Mouse (Mus musculus): ENCODE measurements around the gene Zcchc7. TPM values are rescaled to one million over a fixed set of nuclear protein-coding genes. Genes with fewer than 3 reads are reported as not detected.

The Zcchc7 gene
- polyA plus RNA-seq, 1 experiment from 2014 or later, result 38.8 TPM

DNA sequence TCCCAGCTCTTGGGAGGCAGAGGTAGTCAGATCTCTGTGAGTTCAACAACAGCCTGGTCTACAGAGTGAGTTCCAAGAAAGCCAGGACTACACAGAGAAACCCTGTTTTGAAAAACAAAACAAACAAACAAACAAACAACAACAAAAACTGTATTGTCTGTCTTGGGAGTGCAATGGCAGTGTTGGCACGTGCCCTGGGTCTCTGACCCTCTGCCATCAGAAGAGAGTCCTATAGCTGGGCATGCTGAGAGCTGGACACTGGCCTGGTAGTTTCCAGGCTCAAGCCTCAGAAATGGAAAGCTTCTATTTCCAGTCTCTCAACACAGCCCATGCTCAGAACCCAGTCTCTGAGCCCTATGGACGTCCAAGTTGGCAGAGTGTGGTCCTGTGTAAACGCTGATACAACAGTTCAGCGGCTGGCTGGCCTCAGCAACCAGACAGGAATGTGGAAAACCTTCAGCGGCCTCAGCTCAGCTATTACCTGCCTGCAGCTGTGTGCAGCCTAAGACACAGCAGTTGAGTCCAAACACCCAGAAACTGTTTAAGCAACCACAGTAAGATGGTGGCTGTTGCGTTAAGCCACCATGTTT, 220.4 kb downstream of the Zcchc7 start:
- no peak overlapping the region for H3K4me2 ChIP-seq (ENCODE audit: low read depth, low read length)
- 60% methylated on average over 6 of the region's 6 CpGs for WGBS
- H3K9ac ChIP-seq (ENCODE audit: low read length), result no peak overlapping the region
- no peaks in the 10 kb centered on the region for H3K4me1 ChIP-seq (ENCODE audit: control insufficient read depth, insufficient read depth, low read length)
- peaks cover 3% of the 10 kb centered on the region; the same call in 1 of the 2 replicates for H3K9me3 ChIP-seq (replicated peaks; ENCODE audit: control insufficient read depth, low read length)
- no peak for ATAC-seq (ENCODE audit: insufficient read depth, low FRiP score)
- no peaks in the 10 kb centered on the region for H3K36me3 ChIP-seq (ENCODE audit: control insufficient read depth, insufficient read depth, low read length)
- H3K27ac ChIP-seq (ENCODE audit: low read length), result no peak overlapping the region
- H3K4me3 ChIP-seq (replicated peaks; ENCODE audit: low read length), result no peak overlapping the region
- no peaks in the 10 kb centered on the region for H3K27me3 ChIP-seq (ENCODE audit: control insufficient read depth, insufficient read depth, low read length)

DNA sequence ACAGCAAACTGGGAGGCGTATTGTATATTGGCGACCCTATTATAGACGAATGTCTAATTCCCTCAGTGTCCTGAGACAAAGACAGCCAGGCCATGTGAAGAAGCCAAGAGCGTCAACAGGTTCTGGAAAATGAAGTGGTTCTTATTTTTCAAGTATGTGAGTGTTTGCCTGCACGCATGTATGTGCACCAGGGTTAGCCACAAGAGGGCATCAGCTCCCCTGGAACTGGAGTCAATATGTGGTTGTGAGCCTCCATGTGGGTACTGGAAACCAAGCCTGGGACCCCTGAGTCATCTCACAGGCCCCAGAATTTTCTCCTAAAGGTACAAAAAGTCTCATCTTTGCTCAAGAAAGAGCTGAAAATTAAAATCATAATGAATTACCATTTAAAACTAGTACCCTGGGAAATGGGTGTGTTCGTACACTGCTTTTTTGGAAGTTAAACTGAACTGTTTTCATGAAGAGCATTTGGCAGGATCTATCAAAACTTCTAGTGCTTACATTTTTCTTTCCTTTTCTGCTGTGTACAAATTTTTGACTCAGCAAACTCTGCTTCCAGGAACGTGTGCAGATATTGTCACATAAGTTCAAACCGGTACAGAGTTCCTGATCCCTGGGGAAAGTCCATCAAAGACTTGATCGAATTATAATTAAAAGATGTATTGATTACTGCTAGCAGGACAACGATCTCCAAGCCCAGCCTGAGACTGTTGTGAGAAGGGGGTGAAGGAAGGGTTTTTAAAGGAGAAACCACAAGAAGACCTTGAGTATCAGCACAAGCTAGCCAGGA, 221.4 kb downstream of the Zcchc7 start:
- ATAC-seq (ENCODE audit: insufficient read depth, low FRiP score), result no peak
- no peak overlapping the region for H3K27ac ChIP-seq (ENCODE audit: low read length)
- H3K9ac ChIP-seq (ENCODE audit: low read length), result no peak overlapping the region
- no peak overlapping the region for H3K4me2 ChIP-seq (ENCODE audit: low read depth, low read length)
- no peaks in the 10 kb centered on the region for H3K36me3 ChIP-seq (ENCODE audit: control insufficient read depth, insufficient read depth, low read length)
- H3K4me1 ChIP-seq (ENCODE audit: control insufficient read depth, insufficient read depth, low read length), result peaks cover 6% of the 10 kb centered on the region; the same call in 1 of the 2 replicates
- peaks cover 3% of the 10 kb centered on the region; the same call in 1 of the 2 replicates for H3K9me3 ChIP-seq (replicated peaks; ENCODE audit: control insufficient read depth, low read length)
- 88% methylated on average over 10 of the region's 10 CpGs for WGBS
- H3K4me3 ChIP-seq (replicated peaks; ENCODE audit: low read length), result no peak overlapping the region
- H3K27me3 ChIP-seq (ENCODE audit: control insufficient read depth, insufficient read depth, low read length), result no peaks in the 10 kb centered on the region

DNA sequence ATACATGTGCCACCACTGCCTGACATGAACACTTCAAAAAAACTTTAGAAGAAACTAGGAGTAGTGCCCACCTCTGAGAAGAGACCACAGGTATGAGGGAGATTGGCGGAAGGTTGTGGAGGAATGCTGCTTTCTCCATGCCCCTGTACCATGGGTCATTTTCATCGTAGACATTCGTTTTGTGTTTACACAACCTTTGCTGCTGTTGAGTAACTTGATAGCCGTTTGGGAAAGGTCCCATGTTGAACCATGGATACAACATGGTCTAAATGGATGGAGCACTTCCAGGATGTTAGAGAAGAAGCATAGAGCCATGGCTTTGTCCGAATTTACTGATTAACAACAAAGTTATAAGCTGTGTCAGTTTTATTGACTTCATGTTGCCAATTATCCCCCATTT, 222.5 kb downstream of the Zcchc7 start:
- Histone ChIP-seq H3K4me3 (replicated peaks; ENCODE audit: low read length) (no peak overlapping the region), H3K27me3 (ENCODE audit: control insufficient read depth, insufficient read depth, low read length) (no peaks in the 10 kb centered on the region), H3K36me3 (ENCODE audit: control insufficient read depth, insufficient read depth, low read length) (no peaks in the 10 kb centered on the region), H3K9me3 (replicated peaks; ENCODE audit: control insufficient read depth, low read length) (peaks cover 3% of the 10 kb centered on the region; the same call in 1 of the 2 replicates), H3K4me2 (ENCODE audit: low read depth, low read length) (no peak overlapping the region), H3K4me1 (ENCODE audit: control insufficient read depth, insufficient read depth, low read length) (peaks cover 6% of the 10 kb centered on the region; the same call in 1 of the 2 replicates), H3K27ac (ENCODE audit: low read length) (no peak overlapping the region), H3K9ac (ENCODE audit: low read length) (no peak overlapping the region)
- WGBS, result 52% methylated on average over 5 of the region's 5 CpGs
- ATAC-seq (ENCODE audit: insufficient read depth, low FRiP score), result no peak

DNA sequence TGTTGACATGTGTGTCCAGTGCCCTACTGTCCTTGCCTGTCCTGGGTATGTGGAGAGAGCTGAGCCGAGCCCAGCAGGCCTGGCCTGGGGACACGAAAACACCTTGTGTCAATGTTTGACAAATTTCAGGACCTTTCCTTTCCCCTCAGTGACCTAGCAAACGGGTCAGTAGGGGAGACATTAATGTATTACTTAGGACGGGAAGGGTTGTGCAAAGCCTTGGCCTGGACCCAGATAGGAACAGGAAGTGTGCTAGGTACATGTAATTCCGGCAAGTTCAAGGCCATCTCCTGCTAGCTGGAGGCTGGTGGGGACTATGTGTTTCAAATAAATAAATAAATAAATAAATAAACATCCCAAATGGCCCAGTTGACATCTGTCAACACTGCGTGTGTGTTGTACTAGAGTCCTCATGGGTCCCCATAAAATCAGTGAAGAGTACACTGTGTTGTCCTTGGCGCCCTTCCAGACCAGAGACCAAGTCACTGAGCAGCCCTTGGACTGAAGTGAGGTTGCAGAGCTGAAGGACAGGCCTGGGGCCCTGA, 224.2 kb downstream of the Zcchc7 start:
- ATAC-seq (ENCODE audit: insufficient read depth, low FRiP score), result no peak
- H3K36me3 ChIP-seq (ENCODE audit: control insufficient read depth, insufficient read depth, low read length), result no peaks in the 10 kb centered on the region
- no peak overlapping the region for H3K4me2 ChIP-seq (ENCODE audit: low read depth, low read length)
- no peak overlapping the region for H3K27ac ChIP-seq (ENCODE audit: low read length)
- WGBS, result 57% methylated on average over 7 of the region's 7 CpGs
- no peaks in the 10 kb centered on the region for H3K27me3 ChIP-seq (ENCODE audit: control insufficient read depth, insufficient read depth, low read length)
- no peak overlapping the region for H3K4me3 ChIP-seq (replicated peaks; ENCODE audit: low read length)
- no peak overlapping the region for H3K9ac ChIP-seq (ENCODE audit: low read length)
- H3K4me1 ChIP-seq (ENCODE audit: control insufficient read depth, insufficient read depth, low read length), result peaks cover 6% of the 10 kb centered on the region; the same call in 1 of the 2 replicates
- H3K9me3 ChIP-seq (replicated peaks; ENCODE audit: control insufficient read depth, low read length), result peaks cover 3% of the 10 kb centered on the region; the same call in 1 of the 2 replicates

DNA sequence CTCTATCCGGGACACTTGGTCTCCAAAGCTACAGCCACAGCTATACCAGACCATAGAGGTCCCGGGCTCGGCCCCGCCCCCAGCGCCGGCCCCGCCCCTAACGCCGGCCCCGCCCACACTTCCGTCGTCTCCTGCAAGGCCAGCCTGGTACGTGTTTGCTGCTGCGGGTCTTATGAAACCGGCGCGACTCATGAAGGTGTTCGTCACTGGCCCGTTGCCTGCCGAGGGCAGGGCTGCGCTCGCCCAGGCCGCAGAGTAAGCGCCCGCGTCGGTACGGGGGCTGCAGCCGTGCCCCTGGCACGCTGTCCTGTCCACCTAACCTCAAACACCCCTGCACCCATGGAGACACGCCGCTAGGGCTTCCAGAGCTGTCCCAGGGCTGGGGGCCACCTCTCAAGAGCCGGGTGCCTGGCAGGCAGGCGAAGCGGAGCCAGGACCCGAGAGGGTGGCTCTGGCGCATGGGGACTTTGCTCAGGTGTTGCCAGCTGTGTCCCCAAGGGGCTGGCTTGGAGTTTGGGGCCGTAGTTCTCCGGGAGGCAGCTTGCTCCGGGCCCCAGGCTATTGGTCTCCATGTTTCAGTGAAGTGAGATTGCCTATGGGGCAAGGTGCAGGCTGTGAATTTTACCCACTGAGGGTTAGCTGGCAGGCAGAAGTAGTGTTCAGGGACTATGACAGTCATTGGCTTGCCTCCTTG, 225.8 kb downstream of the Zcchc7 start, which contains the start of gene Grhpr:
Gene Grhpr (plus strand): TSS at position 116 of the 694 bp plus-strand sequence.
- peaks cover 6% of the 10 kb centered on the region; the same call in 1 of the 2 replicates for H3K4me1 ChIP-seq (ENCODE audit: control insufficient read depth, insufficient read depth, low read length)
- peak; percentile 95 for ATAC-seq (ENCODE audit: insufficient read depth, low FRiP score)
- peak within 1 kb of the TSS; percentile 64 for H3K27ac ChIP-seq (ENCODE audit: low read length)
- 0 out of 2 replicates have a peak, but pooled peaks cover 2% of the 10 kb centered on the region for H3K36me3 ChIP-seq (ENCODE audit: control insufficient read depth, insufficient read depth, low read length)
- peak within 1 kb of the TSS; percentile 64 for H3K4me3 ChIP-seq (replicated peaks; ENCODE audit: low read length)
- under 1% methylated on average over 38 of the region's 40 CpGs for WGBS
- H3K9me3 ChIP-seq (replicated peaks; ENCODE audit: control insufficient read depth, low read length), result peaks cover 3% of the 10 kb centered on the region; the same call in 1 of the 2 replicates
- no peaks in the 10 kb centered on the region for H3K27me3 ChIP-seq (ENCODE audit: control insufficient read depth, insufficient read depth, low read length)
- peak within 1 kb of the TSS; percentile 90 for H3K4me2 ChIP-seq (ENCODE audit: low read depth, low read length)
- H3K9ac ChIP-seq (ENCODE audit: low read length), result peak within 1 kb of the TSS; percentile 90

Small RNA genes lying within 50 kb of the gene (microRNA-seq; reads per million reads assigned to microRNA genes)
- gene Gm22639, result not detected

Other genes starting within 250 kb of the Zcchc7 start
- gene Pax5, start 45.4 kb upstream of the Zcchc7 start, polyA plus RNA-seq (2015; fragmentation: Nextera tagmentation; extraction: Ambion mirVana), result 0.03 TPM in 1 of 2 replicates, not detected in the other
- 72.0 and 74.2 TPM in 2 replicates for gene Grhpr, start 225.5 kb downstream of the Zcchc7 start, polyA plus RNA-seq (2015; fragmentation: Nextera tagmentation; extraction: Ambion mirVana)